Mouse (Mus musculus): ENCODE data around the gene Cdc37l1. TPM values are rescaled to one million over a fixed set of nuclear protein-coding genes. Genes with fewer than 3 reads are reported as not detected.
A peak's percentile ranks its signal among the peaks of the same experiment; 100 is the strongest.

Cdc37l1 gene
- total and polyA plus RNA-seq, 2 experiments from 2014 or later: 36.2 to 61.8 TPM

DNA sequence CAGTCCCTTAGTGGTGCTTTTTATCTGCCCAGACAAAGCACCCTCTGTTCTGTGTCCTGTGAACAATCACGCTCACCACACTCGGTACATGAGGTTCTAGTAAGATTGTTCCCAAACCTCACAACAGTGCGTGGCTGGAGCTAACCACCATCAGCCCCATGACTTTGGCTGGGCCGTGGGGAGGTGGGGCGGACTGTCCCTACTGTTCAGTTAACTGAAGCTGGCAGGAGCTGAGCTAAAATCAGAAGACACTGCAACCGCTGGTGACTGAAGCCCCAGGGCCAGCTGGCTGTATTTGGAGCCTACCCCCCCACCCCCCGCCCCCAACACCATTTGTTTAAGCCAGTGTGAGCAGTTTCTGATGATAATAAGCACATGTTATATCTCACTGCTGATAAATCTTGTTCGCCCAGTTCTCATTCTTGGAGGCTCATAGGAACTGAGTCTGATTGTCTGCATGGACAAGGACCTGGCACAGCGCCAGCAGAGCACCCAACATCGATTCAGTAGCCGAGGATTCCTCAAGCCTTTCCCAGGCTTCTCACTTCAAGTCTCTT lies 34.3 kb downstream of the Cdc37l1 start:
- DNase-seq (ENCODE audit: low spot score): peak; percentile 70
- ATAC-seq: peak; percentile 93
- H3K4me1 ChIP-seq (ENCODE audit: insufficient read depth, low read length): no peaks in the 10 kb centered on the region

GRCm38 (mm10) chr19:29031788-29032187 lies 41.6 kb downstream of the Cdc37l1 start:
- no peak for TF ChIP-seq CTCF (IDR thresholded peaks at IDR 0.05; ENCODE audit: low read depth)
- Histone ChIP-seq H3K9me3 (ENCODE audit: low read length) (no peaks in the 10 kb centered on the region), H3K9ac (replicated peaks; ENCODE audit: low read length) (no peak overlapping the region), H3K4me2 (ENCODE audit: low read depth, low read length) (no peak overlapping the region), H3K4me1 (ENCODE audit: insufficient read depth, low read length) (no peaks in the 10 kb centered on the region), H3K27ac (no peak overlapping the region), H3K27me3 (ENCODE audit: insufficient read depth, low read length) (no peaks in the 10 kb centered on the region), H3K36me3 (ENCODE audit: insufficient read depth, low read length) (no peaks in the 10 kb centered on the region), H3K4me3 (ENCODE audit: low read length) (no peak overlapping the region)
- no peak for DNase-seq (ENCODE audit: low spot score)
- no peak for ATAC-seq
- WGBS: 94% methylated on average over 3 of the region's 3 CpGs

More for the DNA sequence above, 34.3 kb downstream of the Cdc37l1 start:
- no peak for TF ChIP-seq CTCF (IDR thresholded peaks at IDR 0.05; ENCODE audit: low read depth)
- H3K36me3 ChIP-seq (ENCODE audit: insufficient read depth, low read length): peaks cover 31% of the 10 kb centered on the region; the same call in 1 of the 2 replicates
- H3K4me2 ChIP-seq (ENCODE audit: low read depth, low read length): no peak overlapping the region
- H3K27me3 ChIP-seq (ENCODE audit: insufficient read depth, low read length): no peaks in the 10 kb centered on the region
- peak overlapping the region; percentile 74; the same call in 1 of the 2 replicates for H3K27ac ChIP-seq
- H3K4me3 ChIP-seq (ENCODE audit: low read length): no peak overlapping the region
- 50% methylated on average over 11 of the region's 11 CpGs for WGBS
- H3K9me3 ChIP-seq (ENCODE audit: low read length): no peaks in the 10 kb centered on the region
- H3K9ac ChIP-seq (replicated peaks; ENCODE audit: low read length): no peak overlapping the region

DNA sequence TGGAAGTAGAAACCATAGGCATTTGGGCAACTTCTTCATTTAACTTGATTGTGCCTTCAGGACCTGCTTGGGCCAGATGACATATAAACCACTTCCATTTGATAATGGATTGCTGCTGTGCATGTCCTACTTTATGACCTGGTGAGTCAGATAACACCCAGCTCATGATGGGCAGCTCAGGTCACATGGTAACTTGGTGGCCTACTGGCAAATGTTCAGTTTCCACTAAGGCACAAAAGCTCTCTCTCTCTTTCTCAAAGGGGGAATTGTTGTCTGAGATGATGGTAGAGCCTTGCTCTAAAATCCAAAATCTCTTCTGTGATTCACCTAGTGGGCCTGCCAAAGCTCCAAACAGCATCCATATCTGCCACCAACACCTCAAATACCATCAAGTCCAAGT lies 42.5 kb downstream of the Cdc37l1 start:
- Histone ChIP-seq H3K4me1 (ENCODE audit: insufficient read depth, low read length) (no peaks in the 10 kb centered on the region), H3K27me3 (ENCODE audit: insufficient read depth, low read length) (no peaks in the 10 kb centered on the region), H3K4me3 (ENCODE audit: low read length) (no peak overlapping the region), H3K9ac (replicated peaks; ENCODE audit: low read length) (no peak overlapping the region), H3K36me3 (ENCODE audit: insufficient read depth, low read length) (0 out of 2 replicates have a peak, but pooled peaks cover 5% of the 10 kb centered on the region), H3K27ac (no peak overlapping the region), H3K9me3 (ENCODE audit: low read length) (no peaks in the 10 kb centered on the region), H3K4me2 (ENCODE audit: low read depth, low read length) (no peak overlapping the region)
- no peak for DNase-seq (ENCODE audit: low spot score)
- ATAC-seq: no peak
- TF ChIP-seq CTCF (IDR thresholded peaks at IDR 0.05; ENCODE audit: low read depth): no peak

DNA sequence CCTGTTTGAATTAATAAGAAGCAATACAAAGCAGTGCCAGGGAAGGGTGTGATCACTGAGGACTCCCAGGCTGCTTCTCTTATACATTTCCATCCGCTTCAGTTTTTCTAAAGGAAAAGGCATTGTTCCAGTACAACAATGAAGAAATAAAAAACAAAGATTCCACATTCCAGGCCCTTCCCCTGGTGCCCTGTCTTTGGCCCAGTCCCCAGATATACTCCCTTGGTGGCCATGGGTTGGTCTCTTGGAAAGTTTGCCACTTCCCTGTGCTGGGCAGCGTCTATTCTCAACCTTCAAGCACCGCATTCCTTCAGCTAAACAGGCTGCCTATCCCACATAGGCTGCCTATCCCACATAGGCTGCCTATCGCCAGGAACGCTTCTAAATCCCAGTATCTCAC lies 46.9 kb downstream of the Cdc37l1 start:
- Histone ChIP-seq H3K27me3 (ENCODE audit: insufficient read depth, low read length) (no peaks in the 10 kb centered on the region), H3K4me1 (ENCODE audit: insufficient read depth, low read length) (no peaks in the 10 kb centered on the region), H3K4me3 (ENCODE audit: low read length) (no peak overlapping the region), H3K9me3 (ENCODE audit: low read length) (no peaks in the 10 kb centered on the region), H3K9ac (replicated peaks; ENCODE audit: low read length) (no peak overlapping the region), H3K27ac (no peak overlapping the region), H3K36me3 (ENCODE audit: insufficient read depth, low read length) (0 out of 2 replicates have a peak, but pooled peaks cover 5% of the 10 kb centered on the region), H3K4me2 (ENCODE audit: low read depth, low read length) (no peak overlapping the region)
- no peak for DNase-seq (ENCODE audit: low spot score)
- WGBS: 75% methylated on average over 5 of the region's 5 CpGs
- no peak for TF ChIP-seq CTCF (IDR thresholded peaks at IDR 0.05; ENCODE audit: low read depth)
- ATAC-seq: no peak

DNA sequence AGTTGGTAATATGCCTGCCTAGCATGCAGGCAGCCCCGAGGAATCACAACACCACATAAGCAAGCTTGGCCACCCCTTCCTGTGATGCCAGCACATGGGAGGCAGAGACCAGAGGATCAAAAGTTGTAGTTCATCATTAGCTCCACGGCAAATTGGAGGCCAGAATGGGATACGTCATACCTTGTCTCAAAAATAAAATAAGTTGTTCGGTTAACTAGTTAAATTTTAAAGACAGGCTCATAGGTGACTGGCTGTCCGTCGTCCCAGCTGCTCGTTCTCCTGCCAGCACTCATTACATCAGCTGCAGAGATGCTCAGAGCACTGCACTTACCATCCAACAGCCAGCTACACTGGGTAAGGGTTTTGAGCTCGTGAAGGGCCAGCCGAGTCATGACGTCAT lies 47.4 kb downstream of the Cdc37l1 start:
- no peak for DNase-seq (ENCODE audit: low spot score)
- no peak overlapping the region for H3K4me2 ChIP-seq (ENCODE audit: low read depth, low read length)
- no peak overlapping the region for H3K27ac ChIP-seq
- ATAC-seq: 0 out of 2 replicates have a peak, but pooled peaks have one; percentile 12
- no peak overlapping the region for H3K4me3 ChIP-seq (ENCODE audit: low read length)
- no peak overlapping the region for H3K9ac ChIP-seq (replicated peaks; ENCODE audit: low read length)
- WGBS: 92% methylated on average over 10 of the region's 10 CpGs
- no peaks in the 10 kb centered on the region for H3K4me1 ChIP-seq (ENCODE audit: insufficient read depth, low read length)
- H3K9me3 ChIP-seq (ENCODE audit: low read length): no peaks in the 10 kb centered on the region
- H3K27me3 ChIP-seq (ENCODE audit: insufficient read depth, low read length): no peaks in the 10 kb centered on the region
- H3K36me3 ChIP-seq (ENCODE audit: insufficient read depth, low read length): 0 out of 2 replicates have a peak, but pooled peaks cover 5% of the 10 kb centered on the region
- TF ChIP-seq CTCF (IDR thresholded peaks at IDR 0.05; ENCODE audit: low read depth): no peak

- Histone ChIP-seq H3K27ac (no peak overlapping the region), H3K9me3 (ENCODE audit: low read length) (no peaks in the 10 kb centered on the region), H3K4me2 (ENCODE audit: low read depth, low read length) (no peak overlapping the region), H3K36me3 (ENCODE audit: insufficient read depth, low read length) (0 out of 2 replicates have a peak, but pooled peaks cover 5% of the 10 kb centered on the region), H3K4me3 (ENCODE audit: low read length) (no peak overlapping the region), H3K4me1 (ENCODE audit: insufficient read depth, low read length) (no peaks in the 10 kb centered on the region; the same call in 1 of the 2 replicates), H3K27me3 (ENCODE audit: insufficient read depth, low read length) (no peaks in the 10 kb centered on the region), H3K9ac (replicated peaks; ENCODE audit: low read length) (no peak overlapping the region)
- DNase-seq (ENCODE audit: low spot score) (no peak), ATAC-seq (no peak)
- TF ChIP-seq CTCF (IDR thresholded peaks at IDR 0.05; ENCODE audit: low read depth): no peak
Measured at GRCm38 (mm10) chr19:29039334-29039733, 49.2 kb downstream of the Cdc37l1 start.

- no peak overlapping the region for H3K4me2 ChIP-seq (ENCODE audit: low read depth, low read length)
- H3K9ac ChIP-seq (replicated peaks; ENCODE audit: low read length): no peak overlapping the region
- DNase-seq (ENCODE audit: low spot score) (no peak), ATAC-seq (no peak)
- H3K4me1 ChIP-seq (ENCODE audit: insufficient read depth, low read length): no peaks in the 10 kb centered on the region; the same call in 1 of the 2 replicates
- H3K27ac ChIP-seq: no peak overlapping the region
- no peaks in the 10 kb centered on the region for H3K9me3 ChIP-seq (ENCODE audit: low read length)
- WGBS: 86% methylated on average over 4 of the region's 4 CpGs
- TF ChIP-seq CTCF (IDR thresholded peaks at IDR 0.05; ENCODE audit: low read depth): no peak
- H3K36me3 ChIP-seq (ENCODE audit: insufficient read depth, low read length): 0 out of 2 replicates have a peak, but pooled peaks cover 5% of the 10 kb centered on the region
- H3K4me3 ChIP-seq (ENCODE audit: low read length): no peak overlapping the region
- H3K27me3 ChIP-seq (ENCODE audit: insufficient read depth, low read length): no peaks in the 10 kb centered on the region
Measured at GRCm38 (mm10) chr19:29040206-29040605, 50.1 kb downstream of the Cdc37l1 start.

Data from hindbrain, postnatal 0 days (tissue).